Mouse (Mus musculus) spleen, adult 2 months (tissue): ENCODE measurements around the gene Elovl3.

Experiments
- CTCF ChIP-seq: fragments of 200-500 bp; IDR thresholded peaks from 2 replicates; pipeline ENCODE4 v1.5.1; 2011; ENCODE audit warnings: mild to moderate bottlenecking, inconsistent platforms; ENCODE audit not compliant: insufficient read depth, insufficient read length, insufficient replicate concordance; ENCODE audit errors: extremely low read depth
- POLR2A ChIP-seq: fragments of 200-500 bp; IDR thresholded peaks from 2 replicates; pipeline ENCODE4 v1.6.1; 2011; ENCODE audit warnings: low read depth, low read length, inconsistent platforms

GRCm38 (mm10) chr19:46126301-46126700, 5.4 kb upstream of the Elovl3 start:
- TF ChIP-seq CTCF (no peak), POLR2A (no peak)
